Mouse (Mus musculus): Measurements from ENCODE around the gene Hist1h1b.

DNA sequence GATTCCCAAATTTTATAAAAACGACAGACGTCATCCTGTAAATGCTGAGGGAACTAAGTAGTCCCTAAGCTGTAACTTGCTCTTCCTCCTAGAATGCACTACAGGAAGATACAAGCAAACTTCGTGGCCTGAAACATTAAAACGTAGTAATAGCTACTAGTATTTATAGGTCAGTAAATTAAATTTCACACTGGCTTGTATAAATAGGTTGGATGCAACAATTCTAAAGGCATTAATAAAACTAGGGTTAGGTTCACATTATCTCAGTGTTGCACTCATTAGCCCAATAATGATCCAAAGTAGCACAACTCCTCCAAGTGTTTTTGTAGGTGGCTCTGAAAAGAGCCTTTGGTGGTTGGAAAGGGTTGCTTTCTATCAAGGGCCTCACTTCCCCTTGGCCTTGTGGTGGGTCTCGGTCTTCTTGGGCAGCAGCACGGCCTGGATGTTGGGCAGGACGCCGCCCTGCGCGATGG is 27.3 kb downstream of the Hist1h1b start:
- no peak for TF ChIP-seq CTCF (IDR thresholded peaks at IDR 0.05; ENCODE audit: low read depth)
- no peak for TF ChIP-seq EP300 (optimal IDR thresholded peaks at IDR 0.05)
